Comparison of ENCODE assay signal across 30 mouse cellular contexts in genomic region chr7:99300650-99301175, GRCm38 (mm10). TPM values are rescaled to one million over a fixed set of nuclear protein-coding genes. Genes with fewer than 3 reads are reported as not detected.
A peak's percentile ranks its signal among the peaks of the same experiment; 100 is the strongest.
DNase-seq lines count a peak whose midpoint lies in the region; ATAC-seq and TF ChIP-seq lines count a peak whose summit lies in the region.
"Had no signal": no experiment of that assay in that cellular context is flagged by ENCODE, and none has a peak within 500 bp of the region (broad histone marks: within the 10 kb centered on the region; RNA-seq: fewer than 3 reads in every experiment).

No protein-coding gene starts in this region.

- peaks cover 6% of the 10 kb centered on the region for H3K4me1 ChIP-seq in hindbrain, embryonic 11.5 days (replicated peaks; ENCODE audit: control insufficient read depth, insufficient read depth, low read length)
- H3K4me1 ChIP-seq in hindbrain, embryonic 16.5 days (ENCODE audit: control insufficient read depth, insufficient read depth, low read depth, low read length) = peaks cover 25% of the 10 kb centered on the region
- H3K4me1 ChIP-seq in embryonic facial prominence, embryonic 10.5 days = peaks cover 49% of the 10 kb centered on the region
- H3K4me1 ChIP-seq: liver, embryonic 13.5 days had no signal

- intact Hi-C loops in left cerebral cortex, postnatal 36 days (cut with DNase I) = no loop called here

- no peaks in the 10 kb centered on the region for H3K36me3 ChIP-seq in hindbrain, embryonic 11.5 days (ENCODE audit: control insufficient read depth, insufficient read depth, low read length)
- no peaks in the 10 kb centered on the region for H3K36me3 ChIP-seq in hindbrain, embryonic 16.5 days (ENCODE audit: control insufficient read depth, insufficient read depth, low read length)
- H3K36me3 ChIP-seq in embryonic facial prominence, embryonic 10.5 days (replicated peaks) = no peaks in the 10 kb centered on the region
- H3K36me3 ChIP-seq: embryonic facial prominence, embryonic 15.5 days; heart, embryonic 13.5 days; kidney, embryonic 15.5 days; limb, embryonic 10.5 days; limb, embryonic 15.5 days; liver, embryonic 13.5 days; stomach, embryonic 15.5 days had no signal

- ATAC-seq in hindbrain, embryonic 11.5 days (ENCODE audit: low FRiP score) = peak; percentile 27; the same call in 1 of the 2 replicates
- ATAC-seq in hindbrain, embryonic 16.5 days = no peak
- ATAC-seq: activated CD4-positive, CD25-positive, alpha-beta regulatory T cell, adult 4 months; lung, postnatal 0 days had no signal

- H3K4me2 ChIP-seq in hindbrain, embryonic 11.5 days (replicated peaks; ENCODE audit: low read depth, low read length) = no peak overlapping the region
- no peak overlapping the region for H3K4me2 ChIP-seq in hindbrain, embryonic 16.5 days (ENCODE audit: low read length)
- H3K4me2 ChIP-seq: embryonic facial prominence, embryonic 15.5 days; forebrain, embryonic 12.5 days; heart, embryonic 13.5 days; kidney, embryonic 15.5 days; limb, embryonic 15.5 days; liver, embryonic 13.5 days; stomach, embryonic 15.5 days had no signal

- peak; percentile 44 for DNase-seq in hindbrain, embryonic 11.5 days (ENCODE audit: low spot score)
- peak; percentile 9 for DNase-seq in 3T3-L1 (ENCODE audit: low read depth, low spot score)
- peak; percentile 64 for DNase-seq in brain, embryonic 14.5 days (ENCODE audit: low read depth)
- DNase-seq in embryonic facial prominence, embryonic 10.5 days (ENCODE audit: low spot score) = no peak
- no peak for DNase-seq in left cerebral cortex, adult 11 months (ENCODE audit: low spot score)
- no peak for DNase-seq in left cerebral cortex, postnatal 36 days (ENCODE audit: low spot score in 2 of 2)
- DNase-seq in layer of hippocampus, postnatal 36 days = no peak
- DNase-seq: adrenal gland, adult 2 months; adrenal gland, postnatal 36 days; B cell, adult 2 months; cerebellum, adult 2 months; cerebellum, postnatal 25 days; heart, adult 2 months; heart, postnatal 10 days; kidney, adult 18-20 months; kidney, postnatal 25 days; liver, embryonic 13.5 days; lung, adult 18-20 months had no signal

- no peaks in the 10 kb centered on the region for H3K27me3 ChIP-seq in hindbrain, embryonic 11.5 days (ENCODE audit: control insufficient read depth, insufficient read depth, low read length)
- no peaks in the 10 kb centered on the region for H3K27me3 ChIP-seq in hindbrain, embryonic 16.5 days (replicated peaks; ENCODE audit: control insufficient read depth, insufficient read depth, low read length)
- H3K27me3 ChIP-seq in embryonic facial prominence, embryonic 10.5 days (replicated peaks; ENCODE audit: low read depth, poor library complexity, severe bottlenecking) = no peaks in the 10 kb centered on the region
- H3K27me3 ChIP-seq: embryonic facial prominence, embryonic 15.5 days; forebrain, embryonic 12.5 days; heart, embryonic 13.5 days; kidney, embryonic 15.5 days; limb, embryonic 15.5 days; liver, embryonic 13.5 days; stomach, embryonic 15.5 days had no signal

- no peak overlapping the region for H3K9ac ChIP-seq in hindbrain, embryonic 11.5 days (ENCODE audit: low read depth, low read length)
- no peak overlapping the region for H3K9ac ChIP-seq in hindbrain, embryonic 16.5 days (ENCODE audit: low read depth, low read length)
- H3K9ac ChIP-seq: embryonic facial prominence, embryonic 15.5 days; forebrain, embryonic 12.5 days; heart, embryonic 13.5 days; kidney, embryonic 15.5 days; limb, embryonic 15.5 days; liver, embryonic 13.5 days; stomach, embryonic 15.5 days had no signal

- no peak overlapping the region for H3K4me3 ChIP-seq in hindbrain, embryonic 11.5 days (ENCODE audit: low read depth, low read length)
- H3K4me3 ChIP-seq in hindbrain, embryonic 16.5 days (ENCODE audit: low read length) = no peak overlapping the region
- no peak overlapping the region for H3K4me3 ChIP-seq in embryonic facial prominence, embryonic 10.5 days
- H3K4me3 ChIP-seq: embryonic facial prominence, embryonic 15.5 days; forebrain, embryonic 12.5 days; heart, adult 2 months; heart, embryonic 13.5 days; kidney, embryonic 15.5 days; limb, embryonic 10.5 days; limb, embryonic 15.5 days; liver, embryonic 13.5 days; stomach, embryonic 15.5 days had no signal

- no peak for TF ChIP-seq CTCF in brain, embryonic 14.5 days (IDR thresholded peaks at IDR 0.05; ENCODE audit: borderline replicate concordance, extremely low read depth, insufficient read depth, insufficient read length)

- H3K27ac ChIP-seq in hindbrain, embryonic 11.5 days (ENCODE audit: low read depth, low read length) = peak overlapping the region; percentile 60; the same call in 1 of the 2 replicates
- H3K27ac ChIP-seq in hindbrain, embryonic 16.5 days (ENCODE audit: low read depth, low read length) = no peak overlapping the region
- H3K27ac ChIP-seq in embryonic facial prominence, embryonic 10.5 days (replicated peaks) = 0 out of 2 replicates have a peak overlapping the region, but pooled peaks have one; percentile 10
- H3K27ac ChIP-seq: embryonic facial prominence, embryonic 15.5 days; heart, adult 2 months; heart, embryonic 13.5 days; kidney, embryonic 15.5 days; limb, embryonic 10.5 days; limb, embryonic 15.5 days; liver, embryonic 13.5 days; macrophage; stomach, embryonic 15.5 days had no signal

- no peak for TF ChIP-seq POLR2A in brain, embryonic 14.5 days (IDR thresholded peaks at IDR 0.05; ENCODE audit: borderline replicate concordance, extremely low read depth, insufficient read depth, insufficient read length, poor library complexity, severe bottlenecking)

- H3K9me3 ChIP-seq in hindbrain, embryonic 11.5 days (ENCODE audit: control insufficient read depth, low read length) = no peaks in the 10 kb centered on the region
- H3K9me3 ChIP-seq in hindbrain, embryonic 16.5 days (ENCODE audit: control insufficient read depth, low read length) = no peaks in the 10 kb centered on the region
- H3K9me3 ChIP-seq in embryonic facial prominence, embryonic 10.5 days = no peaks in the 10 kb centered on the region
- H3K9me3 ChIP-seq: embryonic facial prominence, embryonic 15.5 days; forebrain, embryonic 12.5 days; heart, embryonic 13.5 days; kidney, embryonic 15.5 days; limb, embryonic 10.5 days; limb, embryonic 15.5 days; liver, embryonic 13.5 days; stomach, embryonic 15.5 days had no signal

- 12% methylated on average over 3 of the region's 3 CpGs for WGBS in hindbrain, embryonic 11.5 days
- 29% methylated on average over 3 of the region's 3 CpGs for WGBS in hindbrain, embryonic 16.5 days
- 43% methylated on average over 3 of the region's 3 CpGs for WGBS in embryonic facial prominence, embryonic 10.5 days

RNA-seq across cellular contexts. Expression of gene Map6, which starts 33.5 kb away (rescaled TPM):
- polyA plus RNA-seq in hindbrain, embryonic 11.5 days (2014; fragmentation: Nextera tagmentation; extraction: Ambion mirVana) = 49.6 and 51.8 TPM in 2 replicates
- polyA plus RNA-seq in hindbrain, embryonic 16.5 days (2015; fragmentation: Nextera tagmentation; extraction: Ambion mirVana) = 127 and 137 TPM in 2 replicates
- 122 and 188 TPM in 2 replicates for polyA plus RNA-seq in brain, embryonic 14.5 days (2012; rRNA removed)
- polyA plus RNA-seq in embryonic facial prominence, embryonic 10.5 days (2016; fragmentation: Nextera tagmentation; extraction: Ambion mirVana) = 10.2 and 13.4 TPM in 2 replicates
- 100 to 1,000 TPM; 135 to 142 TPM for total RNA-seq in left cerebral cortex, postnatal 36 days (2021)
- total RNA-seq in layer of hippocampus, postnatal 36 days (2021) = 100 to 1,000 TPM; 102 to 105 TPM
- total RNA-seq: megakaryocyte-erythroid progenitor cell, adult 5-6 weeks had no signal

RNA-seq across cellular contexts. Expression of gene Serpinh1, which starts 52.3 kb away (rescaled TPM):
- 245 and 269 TPM in 2 replicates for polyA plus RNA-seq in hindbrain, embryonic 11.5 days (2014; fragmentation: Nextera tagmentation; extraction: Ambion mirVana)
- polyA plus RNA-seq in hindbrain, embryonic 16.5 days (2015; fragmentation: Nextera tagmentation; extraction: Ambion mirVana) = 261 and 355 TPM in 2 replicates
- polyA plus RNA-seq in brain, embryonic 14.5 days (2012; rRNA removed) = 187 and 283 TPM in 2 replicates
- 1,061 and 1,072 TPM in 2 replicates for polyA plus RNA-seq in embryonic facial prominence, embryonic 10.5 days (2016; fragmentation: Nextera tagmentation; extraction: Ambion mirVana)
- 10 to 100 TPM; 22.6 to 25.6 TPM for total RNA-seq in left cerebral cortex, postnatal 36 days (2021)
- 10 to 100 TPM; 25.7 to 34.6 TPM for total RNA-seq in layer of hippocampus, postnatal 36 days (2021)
- total RNA-seq: megakaryocyte-erythroid progenitor cell, adult 5-6 weeks had no signal
- polyA plus RNA-seq: activated CD4-positive, CD25-positive, alpha-beta regulatory T cell, adult 4 months had no signal

Comparison
In these comparisons a context has a peak if more than half of its experiments do, and no peak if none do; other contexts are left out.
1. DNase-seq: peak in hindbrain, embryonic 11.5 days (single experiment), 3T3-L1 (single experiment) and brain, embryonic 14.5 days (single experiment); none in embryonic facial prominence, embryonic 10.5 days (single experiment), left cerebral cortex, adult 11 months (single experiment), left cerebral cortex, postnatal 36 days (0 of 2) and layer of hippocampus, postnatal 36 days (0 of 2).